Mouse (Mus musculus): ENCODE results near the gene Cep97. TPM values are rescaled to one million over a fixed set of nuclear protein-coding genes. Genes with fewer than 3 reads are reported as not detected.
"Not testable (repeated sequence)": the region's sequence is repeated elsewhere in the genome, so short reads cannot be mapped to it uniquely, and the experiment has no call there.

Cep97 gene
- polyA plus RNA-seq, 1 experiment from 2014 or later, result 14.9 TPM

DNA sequence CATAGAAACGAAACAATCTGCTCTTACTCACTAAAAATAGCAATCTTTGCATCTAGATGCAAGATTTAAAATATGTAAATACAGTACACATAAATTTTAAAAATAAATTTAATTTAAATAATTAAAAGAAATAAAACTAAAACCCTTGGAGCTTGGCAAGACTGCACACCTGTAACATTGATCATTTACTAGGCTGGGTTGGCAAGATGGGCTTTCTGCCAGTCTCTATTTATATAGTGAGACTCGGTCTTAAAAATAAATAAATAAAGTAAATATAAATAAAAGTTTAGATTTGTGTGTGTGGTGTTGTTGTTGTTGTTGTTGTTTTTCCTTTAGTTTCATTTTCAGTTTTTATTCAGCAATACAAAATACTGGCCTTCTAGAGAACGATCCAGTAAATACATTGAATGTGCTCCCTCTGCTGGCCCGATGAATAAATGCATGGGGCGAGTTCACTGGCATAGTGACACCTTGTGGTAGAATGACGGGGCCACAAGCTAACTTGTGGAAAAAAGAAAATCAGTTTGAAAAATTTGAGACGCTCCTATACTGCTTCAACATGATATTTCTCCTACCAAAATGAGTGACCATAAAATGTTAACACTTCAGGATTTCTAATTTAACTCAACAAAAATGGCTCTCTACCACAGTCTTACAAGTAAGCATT, 71.4 kb downstream of the Cep97 start:
- Histone ChIP-seq H3K9me3 (replicated peaks; ENCODE audit: control insufficient read depth, low read length) (no peaks in the 10 kb centered on the region), H3K4me1 (ENCODE audit: control insufficient read depth, insufficient read depth, low read length) (no peaks in the 10 kb centered on the region), H3K36me3 (replicated peaks; ENCODE audit: control insufficient read depth, insufficient read depth, low read depth, low read length) (no peaks in the 10 kb centered on the region), H3K4me2 (ENCODE audit: low read depth, low read length) (no peak overlapping the region), H3K9ac (replicated peaks; ENCODE audit: low read length) (no peak overlapping the region), H3K27ac (replicated peaks; ENCODE audit: low read depth, low read length) (no peak overlapping the region), H3K27me3 (ENCODE audit: control insufficient read depth, insufficient read depth, low read length) (no peaks in the 10 kb centered on the region), H3K4me3 (ENCODE audit: low read depth, low read length) (no peak overlapping the region)
- ATAC-seq (replicated peaks; ENCODE audit: insufficient number of reproducible peaks, low FRiP score, low TSS enrichment, low read depth), result no peak; the same call in 1 of the 2 replicates
- DNase-seq (ENCODE audit: low spot score), result peak; percentile 85
- 27% methylated on average over 7 of the region's 7 CpGs for WGBS

DNA sequence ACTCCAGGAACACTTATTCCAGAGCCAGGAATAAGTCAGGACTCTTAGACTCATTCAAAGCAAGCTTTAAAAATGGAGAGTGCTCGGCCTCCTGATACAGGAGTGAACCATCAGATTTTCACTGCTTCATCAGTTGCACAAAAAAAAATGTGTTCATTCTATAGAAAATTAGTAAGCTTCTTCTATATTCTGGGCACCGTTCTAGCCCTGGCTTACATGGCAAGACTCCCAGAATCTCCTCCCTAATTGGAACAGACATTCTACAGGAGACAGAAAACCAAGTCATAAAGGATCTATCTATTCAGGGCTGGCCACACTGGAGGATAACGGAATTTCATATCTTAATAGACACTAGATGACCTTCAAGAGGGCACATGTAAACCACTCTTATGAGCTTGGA, 73.6 kb downstream of the Cep97 start:
- ATAC-seq (replicated peaks; ENCODE audit: insufficient number of reproducible peaks, low FRiP score, low TSS enrichment, low read depth), result no peak
- no peaks in the 10 kb centered on the region for H3K4me1 ChIP-seq (ENCODE audit: control insufficient read depth, insufficient read depth, low read length)
- H3K9me3 ChIP-seq (replicated peaks; ENCODE audit: control insufficient read depth, low read length), result no peaks in the 10 kb centered on the region
- no peak overlapping the region for H3K4me2 ChIP-seq (ENCODE audit: low read depth, low read length)
- no peak overlapping the region for H3K4me3 ChIP-seq (ENCODE audit: low read depth, low read length)
- no peak overlapping the region for H3K27ac ChIP-seq (replicated peaks; ENCODE audit: low read depth, low read length)
- no peaks in the 10 kb centered on the region for H3K36me3 ChIP-seq (replicated peaks; ENCODE audit: control insufficient read depth, insufficient read depth, low read depth, low read length)
- no peaks in the 10 kb centered on the region for H3K27me3 ChIP-seq (ENCODE audit: control insufficient read depth, insufficient read depth, low read length)
- DNase-seq (ENCODE audit: low spot score), result no peak
- no peak overlapping the region for H3K9ac ChIP-seq (replicated peaks; ENCODE audit: low read length)
- whole genome bisulfite sequencing, result 91% methylated on average over 3 of the region's 3 CpGs

GRCm38 (mm10) chr16:55859421-55859820, 75.2 kb downstream of the Cep97 start:
- not testable (repeated sequence) for H3K4me3 ChIP-seq (ENCODE audit: low read depth, low read length); H3K27me3 ChIP-seq (ENCODE audit: control insufficient read depth, insufficient read depth, low read length); H3K4me2 ChIP-seq (ENCODE audit: low read depth, low read length); DNase-seq (ENCODE audit: low spot score); H3K36me3 ChIP-seq (replicated peaks; ENCODE audit: control insufficient read depth, insufficient read depth, low read depth, low read length); ATAC-seq (replicated peaks; ENCODE audit: insufficient number of reproducible peaks, low FRiP score, low TSS enrichment, low read depth); H3K9me3 ChIP-seq (replicated peaks; ENCODE audit: control insufficient read depth, low read length); H3K4me1 ChIP-seq (ENCODE audit: control insufficient read depth, insufficient read depth, low read length); H3K27ac ChIP-seq (replicated peaks; ENCODE audit: low read depth, low read length); H3K9ac ChIP-seq (replicated peaks; ENCODE audit: low read length)
- WGBS, result 88% methylated on average over 4 of the region's 4 CpGs

GRCm38 (mm10) chr16:55858465-55858864, 76.2 kb downstream of the Cep97 start:
- Histone ChIP-seq H3K4me3 (ENCODE audit: low read depth, low read length) (no peak overlapping the region), H3K4me2 (ENCODE audit: low read depth, low read length) (no peak overlapping the region), H3K36me3 (replicated peaks; ENCODE audit: control insufficient read depth, insufficient read depth, low read depth, low read length) (no peaks in the 10 kb centered on the region), H3K27ac (replicated peaks; ENCODE audit: low read depth, low read length) (no peak overlapping the region), H3K9ac (replicated peaks; ENCODE audit: low read length) (no peak overlapping the region), H3K4me1 (ENCODE audit: control insufficient read depth, insufficient read depth, low read length) (no peaks in the 10 kb centered on the region), H3K27me3 (ENCODE audit: control insufficient read depth, insufficient read depth, low read length) (no peaks in the 10 kb centered on the region), H3K9me3 (replicated peaks; ENCODE audit: control insufficient read depth, low read length) (no peaks in the 10 kb centered on the region)
- DNase-seq (ENCODE audit: low spot score) (peak; percentile 66), ATAC-seq (replicated peaks; ENCODE audit: insufficient number of reproducible peaks, low FRiP score, low TSS enrichment, low read depth) (0 out of 2 replicates have a peak, but pooled peaks have one; percentile 56)
- 66% methylated on average over 6 of the region's 6 CpGs for WGBS

GRCm38 (mm10) chr16:55852943-55853727, 81.5 kb downstream of the Cep97 start:
- no peaks in the 10 kb centered on the region for H3K27me3 ChIP-seq (ENCODE audit: control insufficient read depth, insufficient read depth, low read length)
- H3K4me2 ChIP-seq (ENCODE audit: low read depth, low read length), result no peak overlapping the region
- ATAC-seq (replicated peaks; ENCODE audit: insufficient number of reproducible peaks, low FRiP score, low TSS enrichment, low read depth), result peak; percentile 47
- H3K4me1 ChIP-seq (ENCODE audit: control insufficient read depth, insufficient read depth, low read length), result no peaks in the 10 kb centered on the region
- H3K27ac ChIP-seq (replicated peaks; ENCODE audit: low read depth, low read length), result no peak overlapping the region
- no peaks in the 10 kb centered on the region for H3K9me3 ChIP-seq (replicated peaks; ENCODE audit: control insufficient read depth, low read length)
- no peak overlapping the region for H3K9ac ChIP-seq (replicated peaks; ENCODE audit: low read length)
- H3K4me3 ChIP-seq (ENCODE audit: low read depth, low read length), result no peak overlapping the region
- 55% methylated on average over 19 of the region's 19 CpGs for WGBS
- peak; percentile 92 for DNase-seq (ENCODE audit: low spot score)
- no peaks in the 10 kb centered on the region for H3K36me3 ChIP-seq (replicated peaks; ENCODE audit: control insufficient read depth, insufficient read depth, low read depth, low read length)

- no peak overlapping the region for H3K27ac ChIP-seq (replicated peaks; ENCODE audit: low read depth, low read length)
- no peak overlapping the region for H3K9ac ChIP-seq (replicated peaks; ENCODE audit: low read length)
- H3K36me3 ChIP-seq (replicated peaks; ENCODE audit: control insufficient read depth, insufficient read depth, low read depth, low read length), result no peaks in the 10 kb centered on the region
- H3K4me2 ChIP-seq (ENCODE audit: low read depth, low read length), result no peak overlapping the region
- WGBS, result 36% methylated on average over 4 of the region's 4 CpGs
- H3K4me1 ChIP-seq (ENCODE audit: control insufficient read depth, insufficient read depth, low read length), result no peaks in the 10 kb centered on the region
- no peaks in the 10 kb centered on the region for H3K9me3 ChIP-seq (replicated peaks; ENCODE audit: control insufficient read depth, low read length)
- ATAC-seq (replicated peaks; ENCODE audit: insufficient number of reproducible peaks, low FRiP score, low TSS enrichment, low read depth) (no peak; the same call in 1 of the 2 replicates), DNase-seq (ENCODE audit: low spot score) (no peak)
- H3K27me3 ChIP-seq (ENCODE audit: control insufficient read depth, insufficient read depth, low read length), result no peaks in the 10 kb centered on the region
- H3K4me3 ChIP-seq (ENCODE audit: low read depth, low read length), result no peak overlapping the region
Measured at GRCm38 (mm10) chr16:55852515-55852914, 82.1 kb downstream of the Cep97 start.

DNA sequence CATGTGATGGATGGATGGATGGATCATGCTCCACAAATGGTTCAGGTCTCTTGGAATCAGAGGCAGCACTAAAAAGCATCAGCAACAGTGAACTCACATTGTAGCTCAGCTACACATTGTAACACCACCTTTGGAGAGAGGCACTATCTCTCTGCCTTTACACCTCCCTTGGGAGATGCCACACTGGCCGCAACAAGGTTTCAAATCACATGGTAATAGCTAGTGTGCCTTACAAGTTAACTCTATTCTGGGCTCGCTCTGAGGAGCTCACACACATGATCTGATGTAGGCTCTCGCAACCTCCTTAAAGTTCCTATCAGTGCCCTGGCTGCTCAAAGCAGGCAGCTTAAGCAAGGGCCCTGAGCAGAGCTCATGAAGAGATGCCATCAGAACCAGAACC, 84.2 kb downstream of the Cep97 start:
- H3K4me1 ChIP-seq (ENCODE audit: control insufficient read depth, insufficient read depth, low read length), result no peaks in the 10 kb centered on the region
- ATAC-seq (replicated peaks; ENCODE audit: insufficient number of reproducible peaks, low FRiP score, low TSS enrichment, low read depth) (no peak), DNase-seq (ENCODE audit: low spot score) (no peak)
- no peaks in the 10 kb centered on the region for H3K36me3 ChIP-seq (replicated peaks; ENCODE audit: control insufficient read depth, insufficient read depth, low read depth, low read length)
- no peak overlapping the region for H3K9ac ChIP-seq (replicated peaks; ENCODE audit: low read length)
- no peak overlapping the region for H3K4me2 ChIP-seq (ENCODE audit: low read depth, low read length)
- H3K27me3 ChIP-seq (ENCODE audit: control insufficient read depth, insufficient read depth, low read length), result no peaks in the 10 kb centered on the region
- H3K4me3 ChIP-seq (ENCODE audit: low read depth, low read length), result no peak overlapping the region
- no peaks in the 10 kb centered on the region for H3K9me3 ChIP-seq (replicated peaks; ENCODE audit: control insufficient read depth, low read length)
- H3K27ac ChIP-seq (replicated peaks; ENCODE audit: low read depth, low read length), result no peak overlapping the region
- WGBS, result 84% methylated on average over 3 of the region's 3 CpGs
